Mouse (Mus musculus): ENCODE data around the gene Hoxb4.

The Hoxb4 gene

DNA sequence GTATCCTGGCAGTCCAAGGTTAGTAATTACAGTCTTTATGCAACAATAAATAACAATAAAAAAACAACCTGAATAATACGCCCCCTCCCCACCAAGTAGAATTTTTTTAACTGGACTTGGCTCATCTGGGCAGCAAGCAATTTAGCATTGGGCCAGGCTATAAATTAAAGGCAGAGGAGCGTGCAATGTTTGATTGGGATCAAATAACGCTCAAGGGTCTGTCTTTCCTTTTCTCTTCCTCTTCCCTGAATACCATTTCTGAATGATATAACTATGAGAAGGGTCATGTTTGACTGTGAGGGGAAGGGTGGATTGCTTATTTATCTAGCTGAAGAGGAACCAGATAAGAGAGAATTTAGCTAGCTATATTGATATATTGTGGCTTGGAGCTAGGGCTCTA is 30.9 kb downstream of the Hoxb4 start:
- DNase-seq (ENCODE audit: extremely low read depth, low read depth, low spot score): no peak

DNA sequence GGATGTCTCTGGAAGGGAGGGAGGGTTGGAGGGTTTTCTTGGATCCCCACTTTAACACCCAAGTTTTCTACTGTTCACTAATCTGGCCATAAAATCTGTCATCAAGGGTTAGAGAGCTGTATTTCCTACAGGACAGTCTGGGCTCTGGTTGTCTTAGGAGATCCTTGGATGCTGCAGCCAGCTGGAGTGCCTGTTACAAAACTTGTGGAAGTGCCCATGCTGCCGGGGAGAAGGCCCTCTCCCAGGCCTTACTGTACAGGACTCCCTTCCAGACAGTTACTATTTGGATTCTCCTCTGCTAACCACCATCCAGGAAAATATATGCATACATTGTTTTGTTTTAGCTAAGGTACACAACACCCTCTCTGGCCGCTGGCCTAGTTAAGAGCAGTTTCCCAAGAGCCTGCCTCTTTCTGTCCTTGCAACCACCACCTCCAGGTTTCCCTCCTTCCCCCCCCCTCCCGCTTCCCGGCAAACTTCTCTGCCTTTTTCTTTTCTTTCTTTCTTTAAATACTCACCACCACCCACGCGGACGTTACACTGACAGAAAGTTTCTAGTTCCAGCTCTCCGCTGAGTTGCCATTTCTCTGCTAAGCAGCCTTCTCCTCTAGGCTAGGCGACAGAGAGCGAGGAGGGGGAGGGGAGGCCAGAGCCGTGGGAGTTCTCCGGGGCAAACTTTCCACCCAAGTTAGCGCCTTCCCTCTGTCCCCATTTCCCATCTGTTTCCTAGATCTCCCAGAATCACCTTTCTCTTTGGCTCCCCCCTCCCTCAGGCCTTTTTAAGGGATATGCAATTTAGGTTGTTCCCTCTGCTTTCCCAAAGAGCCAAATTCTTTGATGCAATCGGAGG is 31.6 kb downstream of the Hoxb4 start:
- no peak for DNase-seq (ENCODE audit: extremely low read depth, low read depth, low spot score)

- DNase-seq (ENCODE audit: extremely low read depth, low read depth, low spot score): no peak
Measured at GRCm38 (mm10) chr11:96350341-96350624, 32.2 kb downstream of the Hoxb4 start, which contains the start of gene Hoxb2. Hoxb2 (plus strand) TSS chr11:96350525.

DNA sequence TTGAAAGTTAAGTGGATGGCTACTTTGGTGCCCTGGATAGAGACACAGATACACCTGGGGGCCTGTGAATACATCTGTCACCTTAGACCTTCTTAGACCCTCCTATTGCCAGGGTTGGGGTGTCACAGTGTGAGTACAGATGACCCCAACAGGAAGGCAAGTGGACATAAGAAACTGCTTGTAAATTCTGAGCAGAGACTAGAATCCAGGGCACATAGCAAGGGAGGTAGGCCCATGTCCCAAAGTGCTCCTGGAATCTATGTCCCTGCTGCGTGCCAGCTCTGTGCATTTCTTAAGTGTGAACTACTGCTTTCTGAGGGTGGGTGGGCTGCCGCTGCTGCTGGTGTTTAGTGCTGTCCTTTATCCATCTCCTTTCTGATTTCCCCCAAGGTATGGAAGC is 32.7 kb downstream of the Hoxb4 start:
- no peak for DNase-seq (ENCODE audit: extremely low read depth, low read depth, low spot score)

DNA sequence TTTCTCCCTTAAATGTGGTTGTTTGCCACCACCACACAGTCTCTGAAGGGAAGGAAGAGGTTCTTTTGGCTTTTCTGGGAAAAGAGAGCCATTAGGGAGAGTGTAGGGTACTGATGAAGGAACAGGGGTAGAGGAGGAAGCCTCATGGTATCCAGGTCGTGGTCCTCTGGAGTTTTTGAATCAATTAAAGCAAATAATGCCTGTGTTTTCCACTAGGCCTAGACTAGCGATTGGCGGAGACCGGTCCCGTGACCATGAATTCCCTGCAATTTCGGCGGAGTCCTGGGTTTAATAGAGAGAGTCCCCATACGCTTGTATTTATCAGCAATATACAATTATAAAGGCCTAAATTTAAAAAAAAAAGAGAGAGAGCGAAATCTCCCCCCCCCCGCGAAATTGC is 33.2 kb downstream of the Hoxb4 start:
- no peak for DNase-seq (ENCODE audit: extremely low read depth, low read depth, low spot score)

- no peak for DNase-seq (ENCODE audit: extremely low read depth, low read depth, low spot score)
Measured at GRCm38 (mm10) chr11:96351831-96352230, 33.8 kb downstream of the Hoxb4 start.

- DNase-seq (ENCODE audit: extremely low read depth, low read depth, low spot score): no peak
Measured at GRCm38 (mm10) chr11:96352691-96353521, 34.8 kb downstream of the Hoxb4 start.

DNA sequence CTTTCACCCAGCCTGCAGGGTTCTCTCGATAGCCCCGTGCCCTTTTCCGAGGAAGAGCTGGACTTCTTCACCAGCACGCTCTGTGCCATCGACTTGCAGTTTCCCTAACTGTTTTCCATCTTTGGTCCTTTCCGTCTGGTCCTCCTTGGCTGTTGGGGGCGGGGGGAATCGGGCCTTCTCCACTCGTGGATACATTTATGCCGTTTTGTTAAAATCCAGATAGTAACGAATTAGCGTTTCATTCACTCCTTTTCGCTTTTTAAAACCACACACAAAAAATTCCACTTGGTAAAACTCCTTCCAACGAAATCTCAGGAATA is 35.4 kb downstream of the Hoxb4 start:
- DNase-seq (ENCODE audit: extremely low read depth, low read depth, low spot score): no peak

DNA sequence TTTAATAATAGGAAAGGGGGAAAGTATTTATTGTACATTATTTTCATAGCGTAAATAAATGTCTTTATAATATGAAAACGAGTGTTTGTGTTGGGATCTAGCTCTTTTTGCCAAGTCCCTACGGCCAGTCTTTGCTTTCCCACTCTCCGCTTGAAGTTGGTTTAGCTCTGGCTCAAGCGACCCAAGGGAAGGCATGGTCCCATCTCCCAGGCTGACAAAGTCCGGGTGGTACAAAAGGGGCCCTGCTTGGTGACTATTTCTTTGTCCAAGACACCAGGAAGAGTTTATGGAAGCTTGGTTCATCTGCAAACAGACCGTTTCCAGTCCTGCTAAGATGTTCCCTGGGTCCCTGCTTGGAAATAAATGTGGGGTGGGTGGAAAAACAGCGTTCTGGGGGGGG is 35.9 kb downstream of the Hoxb4 start:
- no peak for DNase-seq (ENCODE audit: extremely low read depth, low read depth, low spot score)

DNA sequence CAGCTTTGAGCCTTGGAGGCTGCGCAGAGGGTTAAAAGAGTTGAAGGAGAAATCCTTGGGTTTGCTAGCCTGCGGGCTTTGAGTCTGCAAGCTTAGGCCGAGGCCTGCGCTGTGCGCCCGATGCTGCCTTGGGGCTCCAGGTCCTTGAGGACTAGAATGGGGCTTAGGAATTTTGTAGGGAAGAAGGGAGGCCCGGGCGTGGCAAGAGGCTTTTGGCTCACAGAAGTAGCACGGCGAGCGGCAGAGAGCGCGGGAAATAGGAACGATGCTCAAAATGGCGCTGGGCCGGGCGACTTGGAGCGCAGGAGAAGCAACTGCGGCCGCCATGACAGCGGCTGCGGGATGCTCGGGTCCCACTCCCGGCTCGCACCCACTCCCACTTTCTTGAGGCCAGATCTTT is 36.3 kb downstream of the Hoxb4 start:
- DNase-seq (ENCODE audit: extremely low read depth, low read depth, low spot score): no peak

DNA sequence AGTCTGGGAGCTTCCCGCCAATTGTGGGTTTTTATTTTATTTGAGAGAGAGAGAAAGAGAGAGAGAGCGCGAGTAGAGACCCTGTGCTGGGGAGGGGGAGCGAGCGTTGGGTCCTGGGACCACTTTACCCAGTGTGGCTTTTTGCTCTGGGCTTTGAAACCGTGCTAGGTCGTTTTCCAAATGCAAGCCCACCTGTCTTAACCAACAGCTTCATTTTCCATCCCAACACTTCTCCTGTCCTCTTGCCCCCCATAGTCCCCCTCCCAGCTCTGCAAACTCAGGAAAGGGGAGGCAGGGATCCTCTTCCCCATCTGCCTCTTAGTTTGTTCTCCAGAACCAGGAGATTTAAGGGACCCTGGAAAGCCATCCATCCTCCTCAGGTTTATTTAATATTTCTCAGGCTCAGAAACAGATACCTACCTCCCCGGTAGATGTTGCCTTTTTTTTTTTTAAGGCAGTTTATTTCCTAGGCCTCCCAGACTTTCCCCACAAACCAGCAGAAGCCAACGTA is 36.8 kb downstream of the Hoxb4 start:
- DNase-seq (ENCODE audit: extremely low read depth, low read depth, low spot score): no peak

DNA sequence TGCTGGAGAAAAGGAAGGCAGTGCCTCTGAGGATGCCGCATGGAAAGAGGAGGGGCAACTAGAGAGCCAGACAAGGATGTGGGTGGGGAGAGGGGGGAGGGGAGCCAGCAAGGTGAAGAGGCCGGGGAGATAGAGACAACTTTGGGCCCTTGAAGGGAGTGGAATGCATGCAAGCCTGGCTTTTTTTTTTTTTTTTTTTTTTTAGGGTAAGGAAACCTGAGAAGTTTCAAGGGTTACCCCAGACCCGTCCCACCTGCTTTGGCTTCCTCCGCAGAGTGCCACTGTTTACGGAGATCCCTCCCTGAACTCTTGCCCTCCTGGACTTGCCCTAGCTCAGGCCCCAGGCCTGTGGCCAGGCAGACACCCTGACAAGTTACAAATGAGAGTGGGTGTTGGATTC is 45.7 kb downstream of the Hoxb4 start:
- no peak for DNase-seq (ENCODE audit: extremely low read depth, low read depth, low spot score)

- DNase-seq (ENCODE audit: extremely low read depth, low read depth, low spot score): no peak
Measured at GRCm38 (mm10) chr11:96365441-96366091, 47.5 kb downstream of the Hoxb4 start, which contains the start of gene Hoxb1. Hoxb1 (plus strand) TSS chr11:96365752.

- no peak for DNase-seq (ENCODE audit: extremely low read depth, low read depth, low spot score)
Measured at GRCm38 (mm10) chr11:96366092-96367041, 48.3 kb downstream of the Hoxb4 start.

DNA sequence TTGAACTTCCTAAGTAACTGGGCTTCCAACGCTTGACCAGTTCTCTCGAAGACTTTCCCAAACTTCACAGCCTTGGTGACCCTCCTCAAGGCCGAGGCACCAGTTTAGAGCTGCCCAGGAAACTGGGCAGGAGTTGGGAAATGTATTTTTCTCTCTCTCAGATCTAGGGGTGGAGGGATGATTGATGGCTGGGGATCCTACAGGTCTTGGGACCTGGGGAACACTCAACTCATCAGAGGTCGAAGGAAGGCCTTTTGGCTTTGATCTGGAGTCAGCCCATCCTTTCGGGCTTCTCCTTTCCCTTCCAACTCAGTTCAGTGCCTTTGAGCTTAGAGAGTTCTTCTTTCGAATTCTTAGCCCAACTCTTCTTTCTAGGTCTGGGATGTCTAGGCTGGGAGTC is 49.1 kb downstream of the Hoxb4 start:
- no peak for DNase-seq (ENCODE audit: extremely low read depth, low read depth, low spot score)

GRCm38 (mm10) chr11:96368686-96369085 is 50.6 kb downstream of the Hoxb4 start:
- DNase-seq (ENCODE audit: extremely low read depth, low read depth, low spot score): no peak

GRCm38 (mm10) chr11:96369140-96369539 is 51.1 kb downstream of the Hoxb4 start:
- DNase-seq (ENCODE audit: extremely low read depth, low read depth, low spot score): no peak
